Mouse (Mus musculus): ENCODE results near the gene Map3k6. TPM values are rescaled to one million over a fixed set of nuclear protein-coding genes. Genes with fewer than 3 reads are reported as not detected.

Gene Map3k6
- polyA plus RNA-seq, 1 experiment: 4.0 TPM

GRCm38 (mm10) chr4:133247806-133248449, 7.3 kb downstream of the Map3k6 start:
- no peak for DNase-seq (ENCODE audit: extremely low spot score in 1 of 2, low spot score in 1 of 2)

- peak; percentile 58 to 88 for DNase-seq (ENCODE audit: extremely low spot score in 1 of 2, low spot score in 1 of 2)
These were observed 10.0 kb downstream of the Map3k6 start for GRCm38 (mm10) chr4:133250609-133251008.

GRCm38 (mm10) chr4:133251214-133251613, 10.6 kb downstream of the Map3k6 start:
- peak in 1 of 2 experiments; percentile 19 for DNase-seq (ENCODE audit: extremely low spot score in 1 of 2, low spot score in 1 of 2)

- DNase-seq (ENCODE audit: extremely low spot score in 1 of 2, low spot score in 1 of 2): no peak
These were observed 11.5 kb downstream of the Map3k6 start for GRCm38 (mm10) chr4:133252089-133252488.

GRCm38 (mm10) chr4:133253412-133253811, 12.8 kb downstream of the Map3k6 start:
- DNase-seq (ENCODE audit: extremely low spot score in 1 of 2, low spot score in 1 of 2): no peak

- no peak for DNase-seq (ENCODE audit: extremely low spot score in 1 of 2, low spot score in 1 of 2)
These were observed 14.8 kb downstream of the Map3k6 start for GRCm38 (mm10) chr4:133255392-133255791.

- no peak for DNase-seq (ENCODE audit: extremely low spot score in 1 of 2, low spot score in 1 of 2)
These were observed 16.2 kb downstream of the Map3k6 start for GRCm38 (mm10) chr4:133256820-133257219.

GRCm38 (mm10) chr4:133257230-133257629, 16.6 kb downstream of the Map3k6 start:
- no peak for DNase-seq (ENCODE audit: extremely low spot score in 1 of 2, low spot score in 1 of 2)

GRCm38 (mm10) chr4:133257798-133258408, 17.3 kb downstream of the Map3k6 start:
- DNase-seq (ENCODE audit: extremely low spot score in 1 of 2, low spot score in 1 of 2): no peak

GRCm38 (mm10) chr4:133261641-133262374, 21.2 kb downstream of the Map3k6 start:
- no peak for DNase-seq (ENCODE audit: extremely low spot score in 1 of 2, low spot score in 1 of 2)

GRCm38 (mm10) chr4:133262375-133262765, 21.8 kb downstream of the Map3k6 start:
- no peak for DNase-seq (ENCODE audit: extremely low spot score in 1 of 2, low spot score in 1 of 2)

- DNase-seq (ENCODE audit: extremely low spot score in 1 of 2, low spot score in 1 of 2): no peak
These were observed 22.3 kb downstream of the Map3k6 start, which contains the start of gene Sytl1 for GRCm38 (mm10) chr4:133262882-133263281. Gene Sytl1, minus strand, starts transcription at chr4:133263113.

GRCm38 (mm10) chr4:133263756-133264155, 23.1 kb downstream of the Map3k6 start:
- DNase-seq (ENCODE audit: extremely low spot score in 1 of 2, low spot score in 1 of 2): no peak

- DNase-seq (ENCODE audit: extremely low spot score in 1 of 2, low spot score in 1 of 2): no peak
These were observed 23.9 kb downstream of the Map3k6 start for GRCm38 (mm10) chr4:133264559-133264958.

- no peak for DNase-seq (ENCODE audit: extremely low spot score in 1 of 2, low spot score in 1 of 2)
These were observed 24.7 kb downstream of the Map3k6 start for GRCm38 (mm10) chr4:133265297-133265696.

- no peak for DNase-seq (ENCODE audit: extremely low spot score in 1 of 2, low spot score in 1 of 2)
These were observed 25.1 kb downstream of the Map3k6 start for GRCm38 (mm10) chr4:133265759-133266158.

- DNase-seq (ENCODE audit: extremely low spot score in 1 of 2, low spot score in 1 of 2): no peak
These were observed 25.7 kb downstream of the Map3k6 start for GRCm38 (mm10) chr4:133266248-133266880.

- no peak for DNase-seq (ENCODE audit: extremely low spot score in 1 of 2, low spot score in 1 of 2)
These were observed 28.3 kb downstream of the Map3k6 start for GRCm38 (mm10) chr4:133268931-133269330.

GRCm38 (mm10) chr4:133269596-133269995, 29.0 kb downstream of the Map3k6 start:
- no peak for DNase-seq (ENCODE audit: extremely low spot score in 1 of 2, low spot score in 1 of 2)

GRCm38 (mm10) chr4:133270929-133271328, 30.3 kb downstream of the Map3k6 start:
- no peak for DNase-seq (ENCODE audit: extremely low spot score in 1 of 2, low spot score in 1 of 2)
